Mouse (Mus musculus) layer of hippocampus, adult 8-10 months (tissue): ENCODE results near the gene Arsb. TPM values are rescaled to one million over a fixed set of nuclear protein-coding genes. Genes with fewer than 3 reads are reported as not detected.

ENCODE experiments used
- DNase-seq, 2 experiments: peaks; one replicate each; pipeline ENCODE4 v3.0.0; 2022; ENCODE audit warnings: low spot score in 2 of 2
- total RNA-seq, 4 experiments: library from RNA; stranded (reverse); gene quantifications; 2 replicates each; pipeline ENCODE4 v1.2.4; 2022

The Arsb gene
- total RNA-seq, 4 experiments from 2014 or later = 81.5 to 103 (median 92.5) TPM

DNA sequence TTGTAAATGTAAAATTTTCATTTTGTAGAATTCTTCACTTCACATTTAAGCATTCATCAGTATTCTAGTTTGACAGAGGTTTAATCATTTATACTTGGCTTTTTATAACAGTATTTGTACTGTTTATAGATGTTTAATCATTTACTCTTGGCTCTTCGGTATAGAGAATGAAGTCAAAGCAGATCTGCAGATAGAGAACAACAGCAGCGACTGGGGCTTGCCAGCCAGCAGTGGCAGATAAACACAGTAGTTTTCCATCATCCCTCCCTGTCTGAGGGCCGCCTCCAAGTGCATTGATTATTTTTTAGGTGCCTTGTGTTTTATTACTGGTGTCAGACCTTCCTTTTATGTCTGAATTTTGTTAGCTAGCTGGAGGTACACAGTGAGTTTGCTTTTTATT lies 118.6 kb downstream of the Arsb start:
- no peak for DNase-seq

DNA sequence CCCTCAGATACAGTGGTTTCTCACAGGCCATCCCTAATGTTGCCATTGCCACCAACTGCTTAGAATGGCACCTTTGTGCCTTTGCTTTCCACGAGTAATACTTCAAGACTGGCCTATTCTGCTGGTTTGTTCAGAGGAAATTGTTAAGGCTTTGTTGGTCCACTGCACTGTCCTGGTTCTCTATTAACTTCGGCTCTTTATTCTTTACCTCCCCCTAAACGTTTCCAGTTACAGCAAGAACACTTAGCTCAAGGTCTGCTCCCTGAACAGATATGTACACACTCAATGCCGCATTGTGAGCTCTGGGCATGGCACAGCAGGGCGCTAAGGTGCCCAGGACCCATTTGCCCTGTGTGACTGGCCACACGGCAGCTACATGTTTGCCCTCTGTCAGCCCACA lies 119.8 kb downstream of the Arsb start:
- DNase-seq = no peak

DNA sequence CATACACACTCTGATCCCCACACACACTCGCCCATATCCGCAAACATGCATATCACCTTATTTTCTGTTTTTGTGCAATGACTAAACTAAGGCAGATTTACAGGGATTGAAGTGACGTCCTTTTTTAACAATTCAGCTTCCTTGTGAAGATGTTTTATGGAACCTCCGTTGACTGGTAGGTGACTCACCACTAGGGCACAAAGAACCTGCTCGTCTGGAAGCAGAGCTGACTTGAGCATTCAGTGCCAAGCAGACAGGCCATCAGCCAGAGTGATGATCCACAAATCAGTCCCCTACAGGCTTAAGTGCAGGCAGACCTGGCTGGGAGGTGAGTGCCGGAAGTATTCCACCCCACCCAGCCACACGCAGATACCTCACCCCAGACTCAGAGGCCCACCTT lies 120.7 kb downstream of the Arsb start:
- no peak for DNase-seq

DNA sequence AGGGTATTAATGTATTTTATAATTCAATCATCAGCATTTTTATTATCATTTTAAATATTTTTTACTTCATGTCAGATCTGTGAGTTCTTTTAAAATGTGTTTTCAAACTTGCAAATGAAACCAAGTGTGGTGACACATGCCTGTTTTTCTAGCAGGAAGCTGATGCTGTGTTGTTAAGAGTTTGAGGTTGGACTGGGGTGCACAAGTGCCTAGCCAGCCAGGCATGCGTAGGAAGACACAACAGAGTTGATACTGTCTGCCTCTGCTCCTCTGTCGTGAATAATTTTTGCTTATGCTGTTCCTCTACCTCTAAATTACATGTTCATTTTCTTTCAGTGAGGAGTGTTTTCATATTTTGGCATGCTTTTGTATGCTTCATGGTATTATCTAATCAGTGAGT lies 122.7 kb downstream of the Arsb start:
- no peak for DNase-seq

DNA sequence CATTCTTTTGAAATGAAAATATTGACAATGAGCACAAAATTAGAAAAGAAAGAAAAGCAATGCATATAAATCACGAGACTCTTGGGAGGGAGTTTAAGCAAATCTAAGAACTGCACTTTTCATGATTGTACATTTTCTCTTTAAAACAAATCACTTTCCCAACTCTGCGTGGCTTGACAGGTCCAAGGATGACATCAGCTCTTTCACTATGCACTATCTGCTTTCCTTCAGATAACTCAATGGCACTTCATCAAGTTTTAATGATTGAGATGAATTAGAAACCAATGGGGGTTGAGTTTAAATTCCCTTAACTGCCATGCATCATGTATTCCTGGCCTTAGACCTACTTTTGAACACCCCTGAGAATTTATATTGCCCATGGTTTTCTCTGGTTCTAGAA lies 124.0 kb downstream of the Arsb start:
- DNase-seq = no peak

DNA sequence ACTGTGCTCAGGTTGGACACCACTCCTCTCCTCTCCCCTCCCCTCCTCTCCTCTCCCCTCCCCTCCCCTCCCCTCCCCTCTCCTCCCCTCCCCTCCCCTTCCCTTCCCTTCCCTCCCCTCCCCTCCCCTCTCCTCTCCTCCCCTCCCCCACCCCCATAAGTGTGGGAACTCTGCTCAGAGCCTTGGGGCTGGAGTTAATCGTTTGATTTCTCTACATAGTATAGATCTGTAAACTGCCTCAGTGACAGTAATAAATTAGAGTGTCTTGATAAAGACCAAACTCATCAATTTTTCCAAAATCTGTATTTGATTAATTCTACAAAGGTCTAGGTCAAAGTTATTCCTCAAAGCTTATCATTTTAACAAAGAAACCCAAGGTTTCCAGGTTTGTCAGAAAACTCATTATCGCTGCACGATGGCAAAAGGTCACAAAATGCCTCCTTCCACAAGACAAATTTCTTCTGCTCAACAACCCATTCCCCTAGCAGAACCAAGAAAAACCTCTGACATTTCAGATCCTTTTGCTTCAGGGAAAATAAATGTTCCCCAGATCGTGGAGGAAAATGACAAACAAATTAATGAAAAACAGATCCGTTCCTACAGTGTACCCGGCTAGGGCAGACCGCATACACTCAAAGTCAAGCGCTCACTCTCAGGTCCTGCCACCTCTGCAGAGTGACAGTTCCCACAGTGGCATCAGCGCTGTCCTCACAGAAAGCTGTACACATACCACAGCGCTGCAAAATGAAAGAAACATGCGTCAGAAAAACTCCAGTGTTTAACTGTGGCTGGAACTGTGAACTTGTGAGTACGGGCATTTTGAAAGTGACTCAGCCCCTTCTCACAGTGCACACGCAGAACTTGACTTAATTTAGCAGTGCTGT lies 126.8 kb downstream of the Arsb start:
- no peak for DNase-seq

DNA sequence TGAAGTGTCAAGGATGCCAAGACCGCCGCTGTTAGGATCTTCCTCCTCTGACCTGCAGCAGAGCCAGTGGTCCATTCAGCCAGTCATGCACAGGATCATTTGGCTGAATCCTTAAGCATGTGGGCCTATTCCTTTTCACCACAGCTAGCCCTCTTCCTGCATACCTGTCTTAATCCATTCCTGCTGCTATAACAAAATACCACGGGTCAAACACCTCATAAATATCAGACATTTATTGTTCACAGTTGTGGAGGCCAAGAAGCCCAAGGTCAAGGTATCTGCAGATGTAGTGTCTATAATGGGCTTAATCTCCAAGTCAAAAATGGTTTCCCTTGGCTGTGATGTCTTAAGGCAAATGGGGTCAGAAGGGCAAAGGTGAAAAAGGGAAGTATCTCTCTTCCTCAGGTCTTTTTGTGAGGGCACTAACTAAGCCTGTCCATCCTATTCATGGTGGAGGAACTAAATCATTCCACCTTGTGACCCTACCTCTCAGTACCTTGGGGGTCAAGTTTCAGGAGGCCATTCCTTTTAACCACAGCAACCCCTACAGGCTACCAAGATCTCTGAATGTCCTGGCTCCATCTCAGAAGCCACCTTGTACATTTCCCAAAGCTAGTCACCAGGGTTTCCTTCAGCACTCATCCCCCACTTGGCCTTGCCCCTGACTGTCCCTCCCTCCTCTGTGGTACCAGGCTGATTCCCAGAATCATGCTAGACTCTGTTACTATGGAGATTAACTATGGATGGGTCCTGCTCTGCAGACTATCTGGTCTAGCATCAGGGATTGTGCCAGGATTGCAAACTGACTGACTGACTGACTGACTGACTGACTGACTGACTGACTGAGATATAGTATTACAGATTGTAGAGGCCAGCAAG lies 128.2 kb downstream of the Arsb start:
- no peak for DNase-seq

DNA sequence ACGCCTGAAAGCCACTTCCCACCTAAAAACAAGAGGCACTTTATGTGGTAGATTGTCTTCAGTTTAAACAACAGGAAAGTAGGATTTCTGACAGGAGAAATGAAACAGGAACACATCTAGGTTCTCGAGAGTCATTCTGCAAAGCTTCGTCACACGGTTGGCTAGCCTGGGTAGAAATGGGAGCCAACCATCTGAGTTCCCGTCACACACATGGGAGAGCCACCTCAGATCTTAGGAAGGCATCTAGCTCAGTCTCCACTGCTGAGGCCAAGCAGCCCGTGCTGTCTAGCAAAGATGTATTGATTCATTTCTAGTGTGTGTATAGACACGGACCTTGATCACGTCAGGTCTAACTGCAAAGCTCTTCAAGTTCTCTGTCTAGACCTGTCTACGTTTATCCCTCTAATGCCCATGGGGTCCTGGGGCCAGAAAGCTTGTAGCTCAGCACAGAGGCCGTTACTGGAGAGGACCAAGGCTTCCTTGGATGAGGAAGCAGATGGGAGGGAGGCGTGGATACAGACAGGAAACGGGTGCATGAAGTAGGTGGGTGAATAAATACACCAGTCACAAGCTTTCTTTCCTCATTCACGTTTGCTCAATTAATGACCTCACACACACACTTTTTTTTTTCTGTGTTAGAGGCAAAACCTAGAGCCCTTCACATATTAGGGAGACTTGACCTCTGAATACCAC lies 129.7 kb downstream of the Arsb start:
- peak; percentile 40 to 42 for DNase-seq

DNA sequence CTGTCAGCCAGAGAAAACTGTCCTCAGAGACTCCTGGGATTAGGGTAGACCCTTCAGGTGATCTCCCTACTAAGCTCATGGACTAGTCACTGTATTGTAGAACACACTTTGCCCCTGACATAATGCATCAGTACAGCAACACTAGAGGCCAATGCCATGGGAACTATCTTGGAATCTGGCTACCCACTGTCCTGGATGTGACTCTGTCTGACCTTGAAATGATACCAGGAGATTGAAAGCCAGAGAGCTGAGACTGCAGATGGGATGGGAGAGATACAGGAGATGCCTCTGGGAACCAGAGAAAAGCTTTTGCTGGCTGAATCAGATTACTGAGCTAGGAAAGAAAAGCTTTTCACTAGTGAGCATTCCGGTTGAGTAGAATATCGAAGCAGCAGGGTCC lies 130.7 kb downstream of the Arsb start:
- no peak for DNase-seq

DNA sequence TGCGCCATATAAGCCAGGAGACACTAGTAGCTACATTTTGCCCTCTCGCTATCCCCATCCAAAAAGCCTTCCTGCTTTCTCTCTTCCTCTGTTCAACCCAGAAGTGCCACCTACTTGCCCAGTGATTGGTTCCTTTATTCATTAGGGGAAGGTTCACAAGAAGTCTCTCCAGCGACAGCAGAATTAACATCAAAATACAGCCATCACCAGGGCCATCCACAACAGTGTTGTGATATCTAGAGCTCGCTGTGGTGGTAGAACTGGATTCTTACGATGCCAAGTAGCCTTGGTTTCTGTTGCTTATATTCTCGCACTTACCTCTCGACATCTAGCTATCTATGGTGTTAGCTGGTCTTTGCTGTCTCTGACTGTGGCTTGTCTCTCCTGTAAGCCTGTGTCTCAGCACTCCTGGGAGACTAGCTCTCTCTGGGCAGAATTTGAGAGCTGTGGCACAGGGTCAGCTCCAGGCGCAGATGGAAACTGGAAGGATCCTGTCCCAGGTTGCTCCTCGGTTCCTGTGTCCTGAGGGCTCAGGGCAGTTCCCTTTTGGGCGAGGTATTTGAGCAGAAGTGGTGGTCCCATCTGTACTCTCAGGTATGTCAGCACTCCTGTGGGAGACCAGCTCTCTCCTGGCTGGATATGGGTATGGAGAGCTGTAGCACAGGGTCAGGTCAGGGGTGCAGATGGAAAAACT lies 135.3 kb downstream of the Arsb start:
- DNase-seq = no peak

DNA sequence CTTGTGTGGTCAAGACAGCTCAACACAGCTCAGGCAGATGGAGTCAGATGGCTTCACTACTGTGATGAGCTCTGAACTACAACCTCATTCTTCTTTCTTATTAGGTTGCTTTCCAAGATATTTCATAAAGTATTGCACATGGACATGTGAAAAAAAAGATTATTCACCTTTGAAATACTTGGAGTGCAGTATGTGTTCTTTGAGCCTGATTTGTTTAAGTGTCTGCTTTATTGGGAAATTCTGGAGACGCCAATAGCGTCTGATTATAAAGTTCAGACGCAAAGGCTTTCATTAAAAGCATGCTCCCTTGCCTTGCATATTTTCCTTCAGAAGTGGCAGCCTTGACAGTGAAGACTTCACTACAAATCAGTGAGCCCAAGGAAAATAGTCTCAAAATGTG lies 136.5 kb downstream of the Arsb start:
- no peak for DNase-seq

DNA sequence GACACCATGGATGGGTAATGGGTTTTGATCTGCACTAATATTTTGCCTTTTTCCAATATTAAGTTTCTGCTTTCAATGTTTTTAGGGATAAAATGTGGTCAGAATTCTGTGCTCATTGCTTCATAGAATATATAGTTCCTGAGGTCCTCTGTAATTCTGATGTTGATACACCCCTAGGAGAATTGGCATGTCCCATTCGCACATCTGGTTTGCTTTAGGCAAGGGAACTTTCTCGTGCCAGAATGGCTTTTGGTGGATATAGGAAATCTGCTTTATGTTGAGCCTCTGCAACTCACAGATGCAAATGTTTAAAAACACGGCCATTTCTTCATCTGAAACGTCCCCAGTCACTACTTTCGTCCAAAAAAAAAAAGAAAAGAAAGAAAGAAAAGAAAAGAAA lies 138.4 kb downstream of the Arsb start:
- no peak for DNase-seq

DNA sequence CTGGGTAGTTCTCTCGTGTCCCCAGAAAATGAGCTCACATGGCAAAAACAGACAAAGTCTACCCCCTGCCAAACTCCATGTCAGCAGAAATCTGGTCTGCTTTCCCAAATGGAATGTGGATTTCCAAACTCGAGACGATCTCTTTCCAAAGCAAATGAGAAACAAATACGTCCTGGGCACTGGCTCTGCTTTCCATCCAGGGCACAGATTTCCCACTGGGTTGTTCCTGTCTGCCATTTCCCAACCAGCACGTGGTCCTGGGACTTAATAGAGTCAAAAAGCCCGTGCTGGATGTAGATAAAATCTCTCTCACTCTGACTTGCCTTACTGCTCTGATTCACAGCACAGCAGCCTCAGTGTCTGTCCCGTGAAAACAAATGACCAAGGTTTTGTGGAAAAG lies 139.6 kb downstream of the Arsb start:
- DNase-seq = no peak

DNA sequence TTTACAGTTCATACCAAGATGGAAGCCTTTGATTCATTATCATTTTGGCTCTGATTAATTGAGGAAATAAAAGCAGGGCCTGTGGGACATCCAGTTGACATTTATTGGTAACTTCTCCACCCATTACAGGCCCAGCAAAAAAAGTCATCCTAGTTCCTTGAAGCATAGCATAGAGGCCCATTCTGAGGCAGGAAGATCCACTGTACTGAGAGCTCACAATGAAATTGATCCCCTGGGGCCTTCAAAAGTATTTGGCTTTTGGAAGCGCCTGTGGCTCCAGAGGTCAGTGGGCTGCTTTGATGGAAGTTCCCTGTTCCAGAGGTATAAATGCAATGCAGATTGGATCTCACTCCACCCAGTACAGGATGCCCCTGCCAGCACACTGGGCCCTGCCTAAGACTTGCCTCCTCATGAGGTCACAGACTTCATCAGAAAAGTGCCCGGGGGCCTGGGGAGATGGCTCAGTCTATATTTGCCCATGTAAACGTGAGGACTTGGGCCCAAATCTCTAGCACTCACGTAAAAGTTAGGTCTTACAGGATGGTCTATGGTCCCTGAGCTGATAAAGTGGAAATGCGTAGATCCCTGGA lies 141.0 kb downstream of the Arsb start:
- DNase-seq = no peak

DNA sequence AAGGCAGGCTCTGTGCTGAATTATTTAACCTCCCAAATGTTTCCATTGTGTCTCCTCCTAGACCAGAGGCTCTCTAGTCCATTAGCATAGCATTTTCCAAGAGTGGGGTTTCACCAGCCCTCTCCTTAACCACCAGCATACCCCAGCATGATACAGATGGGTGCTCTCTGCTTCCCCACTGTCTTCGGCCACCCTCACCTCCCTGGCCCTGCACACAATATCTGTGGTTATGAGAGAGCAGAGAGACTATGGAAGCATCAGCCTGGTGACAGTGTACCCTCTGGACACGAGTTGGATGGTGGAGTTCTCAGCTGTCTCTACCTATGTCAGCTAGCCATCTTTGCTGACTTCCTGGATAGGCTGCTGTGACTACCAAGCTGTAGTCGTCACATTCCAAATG lies 142.8 kb downstream of the Arsb start:
- no peak for DNase-seq

DNA sequence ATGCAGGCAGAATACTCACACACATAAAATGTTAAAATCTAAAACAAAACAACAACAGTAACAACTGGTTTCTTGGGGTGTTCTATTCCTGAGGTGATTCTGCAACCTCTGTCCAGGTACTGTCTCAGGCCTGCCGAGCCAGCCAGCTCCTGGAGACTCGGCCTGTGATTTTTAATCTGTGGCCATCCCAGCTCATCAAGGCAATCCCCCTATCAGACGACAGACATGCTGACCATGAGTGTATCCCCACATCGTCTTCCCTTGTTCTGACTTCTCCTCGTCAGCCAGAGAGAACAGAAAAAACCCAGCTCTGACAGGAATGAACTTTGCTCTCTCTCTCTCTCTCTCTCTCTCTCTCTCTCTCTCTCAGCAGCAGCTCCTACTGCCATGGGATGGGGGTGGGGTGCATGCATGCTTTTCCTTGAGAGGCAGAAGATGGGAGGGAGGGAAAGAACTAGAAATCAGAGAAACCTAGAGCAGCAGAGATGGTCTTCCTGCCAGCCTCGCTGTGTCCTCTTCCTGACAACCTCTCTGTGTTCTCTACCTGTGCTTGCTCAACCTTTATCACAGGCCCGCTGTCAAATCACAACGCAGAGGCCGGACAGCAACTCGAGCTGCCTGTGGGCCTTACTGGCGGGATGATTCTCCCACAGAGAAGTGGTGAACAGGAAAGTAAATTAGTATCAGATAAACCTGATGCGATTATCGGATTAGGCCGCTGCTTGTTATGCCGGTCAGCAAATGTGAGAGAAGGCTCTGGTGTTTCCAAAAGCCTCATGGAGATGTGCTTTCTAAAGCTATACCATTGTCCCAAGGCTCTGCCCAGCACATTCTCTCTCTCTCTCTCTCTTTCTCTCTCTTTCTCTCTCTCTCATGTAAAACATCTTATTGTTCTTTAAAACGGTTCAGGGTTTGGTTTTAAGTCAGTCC lies 144.5 kb downstream of the Arsb start:
- DNase-seq = no peak

DNA sequence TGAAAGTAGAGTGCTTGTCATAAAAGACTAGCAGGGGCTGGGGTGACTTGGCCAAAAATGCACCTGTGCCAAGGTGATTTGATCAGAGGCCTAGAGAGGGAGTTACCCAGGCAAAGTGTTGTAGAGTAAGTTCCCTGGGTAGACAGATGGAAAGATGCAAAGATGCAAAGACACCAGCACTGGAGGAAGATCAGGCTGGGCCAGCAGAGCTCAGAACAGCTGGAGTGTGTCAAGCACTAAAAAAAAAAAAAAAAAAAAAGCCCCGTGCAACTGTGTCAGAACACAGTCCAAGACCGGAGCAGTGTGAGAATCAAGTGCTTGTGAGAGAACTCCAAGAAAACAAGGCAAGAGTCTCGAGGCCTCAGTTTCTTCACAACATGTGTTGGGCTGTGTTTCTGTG lies 148.1 kb downstream of the Arsb start:
- no peak for DNase-seq

DNA sequence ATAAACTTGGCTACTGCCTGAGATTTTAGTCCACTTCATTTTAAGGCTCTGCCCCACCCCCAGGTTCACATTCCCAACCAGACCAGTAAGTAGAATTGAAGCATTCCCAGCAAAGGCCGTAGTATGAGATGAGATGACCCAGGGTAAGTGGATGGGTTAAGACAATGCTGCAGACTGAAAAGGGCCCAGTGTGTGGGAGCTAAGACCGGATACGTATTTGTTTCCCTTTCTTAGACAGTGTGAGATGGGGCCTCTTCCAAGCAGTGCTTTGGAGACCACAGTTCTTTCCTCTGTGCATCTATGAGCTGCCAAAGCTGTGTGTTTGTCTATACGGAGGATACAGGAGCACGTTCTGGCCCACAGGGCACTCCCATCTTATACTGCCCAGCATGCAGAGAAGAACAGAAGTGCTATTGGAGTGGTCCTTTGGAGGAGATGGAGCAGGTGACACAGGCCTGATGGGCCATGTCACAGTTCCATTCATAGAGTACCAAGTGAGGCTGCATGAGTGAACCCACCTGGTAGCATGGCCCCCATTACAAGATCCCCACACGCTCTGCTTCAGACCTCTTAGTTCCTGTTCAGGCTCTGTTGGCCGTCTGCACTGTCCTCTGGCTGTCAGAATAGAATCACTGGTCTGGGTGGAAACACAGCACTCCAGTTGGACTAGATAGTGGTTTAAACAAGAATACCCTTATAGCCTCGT lies 148.8 kb downstream of the Arsb start:
- DNase-seq = no peak

DNA sequence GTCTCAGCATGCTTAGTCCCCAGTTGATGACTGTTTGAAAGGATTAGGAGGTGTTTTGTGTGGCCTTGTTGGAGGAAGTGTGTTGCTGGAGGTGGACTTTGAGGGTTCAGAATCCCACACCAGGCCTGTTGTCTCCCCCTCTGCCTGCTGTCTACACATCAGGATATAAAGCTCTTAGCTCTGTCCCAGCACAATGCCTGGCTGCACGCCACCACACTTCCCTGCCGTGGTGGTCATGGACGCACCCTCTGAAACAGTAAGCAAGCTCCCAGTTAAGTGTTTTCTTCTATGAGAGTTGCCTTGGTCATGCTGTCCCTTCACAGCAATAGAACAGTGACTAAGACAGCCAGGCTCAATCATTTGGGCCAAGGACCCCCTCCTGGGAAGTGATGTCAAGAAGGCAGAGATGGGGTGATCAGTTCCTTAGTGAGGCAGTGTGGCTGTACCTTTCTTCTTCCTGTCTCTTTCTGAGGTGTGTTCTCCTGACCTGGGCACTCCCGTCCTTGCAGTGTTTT lies 149.4 kb downstream of the Arsb start:
- DNase-seq = no peak
